Mouse (Mus musculus) erythroblast, embryonic 14.5 days (primary cell): ENCODE data around the gene Pnpla7.

Source experiments
- GATA1 ChIP-seq: IDR thresholded peaks from 2 replicates; pipeline ENCODE4 v1.6.1; 2012; ENCODE audit warnings: low read length, inconsistent platforms, mixed read lengths
- TAL1 ChIP-seq: IDR thresholded peaks from 3 replicates; pipeline ENCODE4 v1.6.1; 2012; ENCODE audit warnings: low read length, inconsistent platforms, mixed read lengths

- no peak for TF ChIP-seq GATA1
- TF ChIP-seq TAL1: no peak
Measured at GRCm38 (mm10) chr2:25065537-25065936, 89.7 kb downstream of the Pnpla7 start.
